Mouse (Mus musculus) splenic B cell, adult 2 months (primary cell): ENCODE results near the gene Galp.
"Not testable (repeated sequence)": the region's sequence is repeated elsewhere in the genome, so short reads cannot be mapped to it uniquely, and the experiment has no call there.

Experiments
- DNase-seq: peaks from one replicate; pipeline ENCODE4 v3.0.0-alpha.2; 2011; ENCODE audit warnings: low read depth, low spot score
- H3K27me3 ChIP-seq: 2 replicates; pipeline ENCODE4 v1.6.1; 2012; ENCODE audit warnings: mild to moderate bottlenecking, low read length, moderate library complexity, mixed read lengths; ENCODE audit not compliant: control insufficient read depth, poor library complexity, insufficient read depth, severe bottlenecking
- H3K36me3 ChIP-seq: 2 replicates; pipeline ENCODE4 v1.6.1; 2012; ENCODE audit warnings: mild to moderate bottlenecking, low read length, moderate library complexity, mixed read lengths; ENCODE audit not compliant: control insufficient read depth, poor library complexity, insufficient read depth, severe bottlenecking

Gene Galp

GRCm38 (mm10) chr7:6170391-6170790 lies 26.5 kb upstream of the Galp start:
- no peak for DNase-seq
- no peaks in the 10 kb centered on the region for H3K27me3 ChIP-seq

DNA sequence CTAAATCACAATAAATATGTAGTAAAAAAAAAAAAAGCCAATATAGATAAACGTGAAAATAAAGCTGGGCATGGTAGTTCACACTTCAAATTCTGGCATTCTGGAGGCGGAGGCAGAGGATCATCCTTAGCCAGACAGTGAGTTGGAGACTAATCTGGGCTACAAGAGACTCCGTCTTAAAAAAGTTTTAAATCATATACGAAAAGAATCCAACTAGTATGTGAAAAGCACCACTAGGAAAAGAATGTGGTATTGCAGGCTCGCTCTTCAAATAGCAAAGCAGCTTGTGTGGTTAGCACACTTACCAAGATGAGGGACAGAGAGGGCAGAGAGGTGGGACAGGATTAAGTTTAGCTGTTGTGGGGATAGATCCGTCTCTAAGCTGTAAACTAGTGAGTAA lies 26.0 kb upstream of the Galp start:
- Histone ChIP-seq H3K36me3 (no peaks in the 10 kb centered on the region), H3K27me3 (no peaks in the 10 kb centered on the region)
- no peak for DNase-seq

More at GRCm38 (mm10) chr7:6170391-6170790, 26.5 kb upstream of the Galp start:
- no peaks in the 10 kb centered on the region for H3K36me3 ChIP-seq

DNA sequence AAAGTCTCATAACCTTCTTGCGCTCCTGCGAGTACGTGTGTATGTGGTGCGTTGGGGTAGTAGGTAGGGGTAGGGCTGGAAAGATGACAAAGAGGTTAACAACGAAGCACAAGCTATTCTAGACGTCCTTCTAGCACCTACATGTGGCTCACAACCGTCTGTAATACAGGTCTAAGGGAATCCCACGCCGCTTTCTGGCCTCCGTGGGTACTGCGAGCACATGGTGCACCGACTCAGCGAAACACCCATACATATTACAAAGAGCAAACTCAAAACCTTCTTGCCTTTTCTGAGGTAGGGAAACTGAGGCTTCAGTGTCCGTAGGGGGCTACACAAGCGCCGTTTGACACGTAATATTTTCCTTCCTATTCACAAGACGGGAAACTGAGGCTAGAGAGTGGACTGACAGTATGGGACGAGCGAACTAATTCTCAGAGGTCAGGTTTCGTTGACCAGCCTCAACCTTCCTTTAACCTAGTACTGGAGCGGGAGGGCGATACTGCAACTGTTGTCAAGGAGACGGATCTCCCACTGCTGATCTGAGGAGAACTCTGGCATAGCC lies 25.4 kb upstream of the Galp start:
- H3K36me3 ChIP-seq: no peaks in the 10 kb centered on the region
- H3K27me3 ChIP-seq: no peaks in the 10 kb centered on the region
- peak; percentile 82 for DNase-seq

- peak; percentile 94 for DNase-seq
- no peaks in the 10 kb centered on the region for H3K36me3 ChIP-seq
Observed at GRCm38 (mm10) chr7:6172006-6172649, 24.8 kb upstream of the Galp start, which contains the start of gene Zfp444. Zfp444 (plus strand) TSS chr7:6172226.

DNA sequence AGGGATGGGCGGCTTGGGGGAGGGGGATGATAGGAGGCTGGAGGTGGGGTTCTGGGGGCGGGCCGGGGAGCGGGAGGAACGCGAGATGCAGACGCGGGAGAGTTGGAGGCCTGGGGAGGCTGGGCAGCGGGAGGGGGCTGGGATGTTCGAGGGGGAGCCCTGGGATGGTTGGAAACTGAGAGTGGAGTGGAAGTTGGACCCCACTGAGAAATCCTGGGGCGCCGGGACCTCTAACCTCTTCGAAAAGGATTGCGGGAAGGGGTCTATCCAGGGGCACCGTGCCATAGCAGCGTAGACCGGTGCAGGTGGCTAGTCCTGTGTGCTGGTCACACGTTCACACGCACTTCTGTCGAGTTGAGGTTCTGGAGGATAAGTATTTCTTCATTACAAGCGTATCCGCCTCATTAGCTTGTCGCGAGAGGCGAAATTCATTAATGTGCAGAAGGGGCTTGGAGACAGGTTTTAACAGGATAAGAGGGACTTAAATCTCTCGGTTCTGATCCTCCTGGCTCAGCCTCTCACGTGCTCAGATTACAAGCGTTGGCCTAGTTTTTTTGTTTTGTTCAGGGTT lies 24.1 kb upstream of the Galp start:
- Histone ChIP-seq H3K27me3 (no peaks in the 10 kb centered on the region), H3K36me3 (no peaks in the 10 kb centered on the region)
- no peak for DNase-seq

More at GRCm38 (mm10) chr7:6172006-6172649, 24.8 kb upstream of the Galp start, which contains the start of gene Zfp444:
- no peaks in the 10 kb centered on the region for H3K27me3 ChIP-seq

DNA sequence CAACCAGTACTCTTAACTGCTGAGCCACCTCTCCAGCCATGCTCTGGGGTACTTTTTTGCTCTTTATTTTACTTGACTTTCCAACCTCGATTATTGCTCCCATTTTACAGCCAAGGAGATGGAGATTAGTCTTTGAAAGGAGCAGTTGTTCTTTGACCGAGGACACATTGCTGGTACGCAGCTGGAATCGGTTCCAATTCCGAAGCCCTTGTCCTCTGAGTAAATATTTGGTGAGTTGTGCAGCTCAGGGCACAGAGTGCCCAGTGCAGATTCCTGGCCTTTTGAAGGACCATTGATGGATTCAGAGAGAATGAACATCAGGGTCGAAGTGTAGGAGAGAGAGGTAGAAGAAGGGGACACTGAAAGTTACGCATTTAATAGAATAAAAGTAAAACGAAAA lies 23.0 kb upstream of the Galp start:
- Histone ChIP-seq H3K27me3 (no peaks in the 10 kb centered on the region), H3K36me3 (0 out of 2 replicates have a peak, but pooled peaks cover 2% of the 10 kb centered on the region)
- no peak for DNase-seq

DNA sequence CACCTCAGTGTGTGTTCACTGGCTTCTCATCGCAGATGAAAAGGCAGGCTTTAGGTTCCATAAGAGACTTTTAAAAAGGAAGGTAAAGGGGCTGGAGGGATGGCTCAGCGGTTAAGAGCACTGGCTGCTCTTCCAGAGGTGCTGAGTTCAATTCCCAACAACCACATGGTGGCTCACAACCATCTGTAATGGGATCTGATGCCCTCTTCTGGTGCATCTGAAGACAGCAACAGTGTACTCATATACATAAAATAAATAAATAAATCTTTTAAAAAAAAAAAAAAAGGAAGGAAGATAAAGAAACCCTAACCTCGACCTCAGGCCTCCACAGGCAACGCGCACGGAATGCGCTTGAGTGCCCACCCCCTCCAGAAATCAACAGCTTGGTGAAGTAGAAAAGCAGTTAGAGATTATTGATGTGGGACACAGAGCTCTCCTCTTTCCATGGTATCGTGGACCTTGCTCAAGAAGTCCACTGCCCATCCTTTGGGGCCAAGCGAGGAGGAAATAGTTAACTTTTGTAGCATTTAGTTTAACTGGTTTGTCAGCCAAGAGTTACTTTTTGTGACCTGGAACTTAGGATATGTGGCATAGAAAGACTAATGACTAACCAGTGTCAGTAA lies 22.4 kb upstream of the Galp start:
- H3K27me3 ChIP-seq, H3K36me3 ChIP-seq: not testable (repeated sequence)
- DNase-seq: peak; percentile 52

GRCm38 (mm10) chr7:6179013-6179412 lies 17.9 kb upstream of the Galp start:
- DNase-seq: no peak
- 0 out of 2 replicates have a peak, but pooled peaks cover 2% of the 10 kb centered on the region for H3K36me3 ChIP-seq
- H3K27me3 ChIP-seq: no peaks in the 10 kb centered on the region

DNA sequence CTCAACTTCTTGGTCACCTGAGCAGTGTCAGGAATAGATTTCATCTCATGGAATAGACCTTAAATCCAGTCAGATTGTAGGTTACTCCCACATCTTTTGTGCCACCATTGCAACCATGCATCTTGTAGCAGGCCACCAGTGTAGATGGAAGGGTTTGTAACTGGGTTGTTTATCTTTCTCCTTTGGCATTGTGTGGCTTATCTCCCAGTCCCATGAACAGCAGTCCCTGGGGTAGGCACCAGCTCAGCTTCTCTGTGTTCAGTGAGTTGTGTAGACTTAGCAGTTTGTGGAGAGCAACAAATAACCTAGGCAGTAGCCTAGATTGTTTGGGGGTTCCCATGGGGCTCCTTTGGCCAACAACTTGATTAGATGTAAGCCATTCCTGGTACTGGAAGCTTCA lies 14.0 kb upstream of the Galp start:
- no peaks in the 10 kb centered on the region for H3K27me3 ChIP-seq
- no peak for DNase-seq

DNA sequence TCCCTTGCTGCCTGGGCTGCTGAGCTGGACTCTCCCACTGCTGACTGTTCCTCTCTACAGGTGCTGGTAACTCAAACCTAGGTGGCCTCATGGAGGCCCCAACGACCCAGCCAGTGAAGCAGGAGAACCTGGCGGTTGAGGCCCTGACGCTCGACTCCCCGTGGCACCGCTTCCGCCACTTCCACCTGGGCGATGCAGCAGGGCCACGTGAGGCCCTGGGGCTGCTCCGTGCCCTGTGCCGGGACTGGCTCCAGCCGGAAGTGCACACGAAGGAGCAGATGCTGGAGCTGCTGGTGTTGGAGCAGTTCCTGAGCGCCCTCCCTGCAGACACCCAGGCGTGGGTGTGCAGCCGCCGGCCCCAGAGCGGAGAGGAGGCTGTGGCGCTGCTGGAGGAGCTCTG lies 13.1 kb upstream of the Galp start:
- DNase-seq: no peak
- Histone ChIP-seq H3K36me3 (no peaks in the 10 kb centered on the region; the same call in 1 of the 2 replicates), H3K27me3 (no peaks in the 10 kb centered on the region)

More for the DNA sequence above, 14.0 kb upstream of the Galp start:
- H3K36me3 ChIP-seq: peaks cover 2% of the 10 kb centered on the region; the same call in 1 of the 2 replicates

DNA sequence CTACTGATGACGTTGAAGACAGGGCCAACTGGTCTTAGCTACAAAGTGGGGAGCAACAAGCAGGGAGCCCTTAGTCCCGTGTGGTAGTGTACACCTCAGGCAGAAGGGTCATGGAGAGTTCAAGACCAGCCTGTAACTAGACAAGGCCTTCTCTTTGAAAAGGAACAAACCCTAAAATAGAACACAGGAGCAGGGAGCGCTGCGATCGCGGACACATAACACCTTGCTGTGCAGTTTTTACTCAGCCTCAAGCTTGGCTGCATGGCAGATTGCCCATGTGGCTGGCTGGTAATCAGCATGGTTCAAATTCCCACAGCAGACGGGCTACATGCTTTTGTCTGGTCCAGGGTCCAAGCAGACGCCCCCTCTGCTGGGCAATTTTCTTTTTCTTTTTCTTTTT lies 12.4 kb upstream of the Galp start:
- Histone ChIP-seq H3K36me3 (peaks cover 3% of the 10 kb centered on the region), H3K27me3 (no peaks in the 10 kb centered on the region)
- no peak for DNase-seq

GRCm38 (mm10) chr7:6185391-6185790 lies 11.5 kb upstream of the Galp start:
- DNase-seq: no peak

GRCm38 (mm10) chr7:6186176-6186575 lies 10.7 kb upstream of the Galp start:
- no peak for DNase-seq
- Histone ChIP-seq H3K36me3 (peaks cover 3% of the 10 kb centered on the region), H3K27me3 (no peaks in the 10 kb centered on the region)

More at GRCm38 (mm10) chr7:6185391-6185790, 11.5 kb upstream of the Galp start:
- H3K36me3 ChIP-seq: peaks cover 3% of the 10 kb centered on the region
- H3K27me3 ChIP-seq: no peaks in the 10 kb centered on the region

GRCm38 (mm10) chr7:6186756-6187155 lies 10.1 kb upstream of the Galp start:
- no peak for DNase-seq
- Histone ChIP-seq H3K36me3 (peaks cover 3% of the 10 kb centered on the region), H3K27me3 (no peaks in the 10 kb centered on the region)

DNA sequence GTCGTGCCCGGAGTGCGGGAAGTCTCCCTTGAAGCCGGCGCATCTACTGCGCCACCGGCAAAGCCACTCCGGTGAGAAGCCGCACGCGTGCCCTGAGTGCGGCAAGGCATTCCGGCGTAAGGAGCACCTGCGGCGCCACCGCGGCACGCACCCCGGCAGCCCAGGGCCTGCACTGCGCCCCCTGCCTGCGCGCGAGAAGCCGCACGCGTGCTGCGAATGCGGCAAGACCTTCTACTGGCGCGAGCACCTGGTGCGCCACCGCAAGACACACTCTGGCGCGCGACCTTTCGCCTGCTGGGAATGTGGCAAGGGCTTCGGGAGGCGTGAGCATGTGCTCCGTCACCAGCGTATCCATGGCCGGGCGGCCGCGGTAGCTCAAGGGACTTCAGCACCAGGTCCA lies 7.3 kb upstream of the Galp start:
- peaks cover 3% of the 10 kb centered on the region for H3K36me3 ChIP-seq
- DNase-seq: no peak
- no peaks in the 10 kb centered on the region for H3K27me3 ChIP-seq
